Mouse (Mus musculus): Measurements from ENCODE around the gene Atxn7. TPM values are rescaled to one million over a fixed set of nuclear protein-coding genes. Genes with fewer than 3 reads are reported as not detected.
"Not testable (repeated sequence)": the region's sequence is repeated elsewhere in the genome, so short reads cannot be mapped to it uniquely, and the experiment has no call there.

Gene Atxn7
- total RNA-seq, 4 experiments from 2014 or later = 26.4 to 33.7 (median 29.2) TPM

DNA sequence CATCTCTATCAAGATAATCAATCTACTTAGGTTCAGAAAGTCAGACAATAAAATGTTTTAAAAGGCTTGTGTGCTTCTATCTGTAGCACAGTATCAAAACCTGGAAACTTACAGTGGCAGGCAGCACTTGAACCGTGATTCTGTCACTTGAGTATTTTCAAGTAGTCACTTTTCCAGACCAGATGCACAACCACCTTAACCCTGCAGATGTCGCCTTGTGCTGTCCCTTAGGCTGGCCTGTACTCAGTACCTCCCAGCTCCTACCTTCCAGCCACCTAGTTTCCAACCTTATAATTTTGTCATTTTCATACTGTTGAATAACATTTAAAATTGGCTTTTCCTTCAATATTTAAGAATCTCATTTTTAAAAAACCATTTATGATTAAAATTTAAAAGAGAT is 20.9 kb downstream of the Atxn7 start:
- no peak for DNase-seq (ENCODE audit: low spot score in 2 of 2)

DNA sequence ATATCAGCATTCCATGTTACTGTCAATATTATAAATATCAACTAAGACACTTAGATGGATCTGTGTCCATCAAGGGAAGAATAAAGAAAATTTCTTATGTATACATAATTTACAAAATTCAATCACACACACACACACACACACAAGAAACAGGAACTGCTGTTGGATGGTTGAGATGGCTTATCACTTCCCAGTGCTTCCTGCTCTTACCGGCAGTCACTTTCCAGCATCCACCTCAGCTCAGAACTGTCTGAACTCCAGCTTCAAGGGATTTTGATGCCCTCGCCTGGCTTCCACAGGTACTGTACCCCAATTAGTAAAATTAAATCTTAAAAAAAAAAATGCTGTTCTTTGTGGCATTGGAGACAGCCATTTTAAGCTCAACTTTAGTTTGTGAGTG is 27.2 kb downstream of the Atxn7 start:
- no peak for DNase-seq (ENCODE audit: low spot score in 2 of 2)

DNA sequence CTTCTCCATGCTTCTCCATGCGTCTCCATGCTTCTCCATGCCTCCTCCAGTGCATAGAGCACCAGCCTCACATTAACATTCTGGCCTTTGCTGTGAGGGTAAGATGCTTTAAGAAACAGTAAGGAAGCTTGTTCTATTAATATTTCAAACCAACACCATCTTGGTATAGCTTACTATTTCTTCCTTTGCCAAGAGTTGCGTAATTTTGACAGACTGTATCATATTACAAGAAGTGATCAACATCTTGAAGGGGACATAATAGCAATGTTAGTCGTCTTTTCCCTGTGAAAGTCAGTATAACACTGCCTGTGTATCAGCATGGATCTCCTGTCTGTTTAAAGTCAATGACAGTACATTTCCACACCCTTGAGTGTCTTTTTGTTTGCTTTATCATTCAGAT is 29.5 kb downstream of the Atxn7 start:
- DNase-seq (ENCODE audit: low spot score in 2 of 2) = no peak

DNA sequence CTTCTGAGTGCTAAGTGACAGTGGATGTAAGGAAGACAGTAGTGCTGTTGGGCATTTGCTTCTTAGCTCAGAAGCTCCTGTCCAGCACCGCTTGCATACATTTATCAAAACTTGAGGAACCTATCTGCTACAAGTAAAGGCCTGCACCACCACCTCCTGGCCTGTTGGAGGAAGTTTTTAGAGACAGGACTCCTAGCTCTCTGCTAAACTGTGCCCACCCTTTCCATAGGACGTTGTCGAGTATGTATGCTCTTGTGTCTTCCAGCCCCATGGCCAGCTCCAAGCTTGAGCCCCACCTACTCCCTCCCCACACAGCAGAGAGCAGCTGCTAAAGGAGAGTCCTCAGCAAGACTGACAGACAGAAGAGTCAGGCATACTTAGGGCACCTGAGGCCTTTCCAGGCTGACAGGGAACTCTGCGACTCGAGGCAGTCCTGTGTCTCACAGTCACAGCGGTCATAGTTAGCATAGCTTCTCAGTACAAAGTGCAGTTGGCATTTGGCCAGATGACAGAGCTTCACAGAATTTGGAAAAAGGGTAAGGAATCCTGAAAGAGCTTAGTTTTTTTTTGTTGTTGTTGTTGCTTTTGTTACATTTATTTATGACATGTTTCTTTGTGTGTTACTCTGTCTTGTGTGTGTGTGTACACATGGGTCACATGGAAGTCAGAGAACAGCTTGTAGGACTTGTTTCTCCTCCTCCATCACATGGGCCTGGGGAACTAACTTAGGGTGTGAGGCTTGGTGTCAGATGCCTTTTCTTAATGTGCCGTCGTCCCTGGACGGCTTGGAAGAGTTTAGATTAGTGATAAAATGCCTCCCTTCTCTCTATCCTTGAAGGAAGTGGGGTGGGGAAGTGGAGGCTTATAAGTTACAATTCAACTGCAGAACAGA is 34.2 kb downstream of the Atxn7 start:
- DNase-seq (ENCODE audit: low spot score in 2 of 2) = no peak

DNA sequence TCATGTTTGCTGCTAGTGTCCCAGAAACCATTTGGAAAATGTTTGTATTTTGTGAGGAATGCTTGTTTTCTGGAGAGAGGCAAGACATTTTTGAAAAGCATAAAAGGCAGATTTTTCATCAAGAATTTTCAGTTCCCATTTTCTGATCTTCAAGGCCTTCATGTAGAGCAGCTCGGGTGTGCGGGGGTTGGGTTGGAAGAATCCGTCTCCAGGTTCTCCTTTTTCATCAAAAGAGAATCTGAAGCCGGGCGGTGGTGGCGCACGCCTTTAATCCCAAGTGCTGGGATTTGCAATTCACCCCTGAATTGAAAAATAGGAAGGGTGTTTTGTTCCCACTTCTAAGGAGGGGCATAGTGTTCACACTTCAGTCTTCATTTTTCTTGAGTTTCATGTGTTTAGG is 41.5 kb downstream of the Atxn7 start:
- no peak for DNase-seq (ENCODE audit: low spot score in 2 of 2)

DNA sequence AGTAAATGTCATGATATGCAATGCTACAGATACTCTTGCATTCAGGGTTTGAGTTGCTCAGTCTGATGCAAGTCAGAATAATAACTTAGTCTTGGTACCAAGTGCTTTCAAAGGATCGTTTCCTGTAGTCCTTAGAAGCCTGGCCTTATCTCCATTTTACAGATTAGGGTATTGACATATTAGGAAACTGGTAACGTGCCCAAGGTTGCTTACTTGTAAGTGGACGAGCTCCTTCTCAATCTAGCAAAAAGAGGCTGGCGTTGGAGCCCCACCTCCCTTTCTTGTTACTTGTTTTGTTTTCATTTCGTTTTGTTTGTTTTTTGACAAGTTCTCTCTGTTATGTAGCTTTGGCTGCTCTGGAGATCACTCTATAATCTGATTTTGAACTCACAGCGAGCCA is 48.5 kb downstream of the Atxn7 start:
- DNase-seq (ENCODE audit: low spot score in 2 of 2) = no peak

DNA sequence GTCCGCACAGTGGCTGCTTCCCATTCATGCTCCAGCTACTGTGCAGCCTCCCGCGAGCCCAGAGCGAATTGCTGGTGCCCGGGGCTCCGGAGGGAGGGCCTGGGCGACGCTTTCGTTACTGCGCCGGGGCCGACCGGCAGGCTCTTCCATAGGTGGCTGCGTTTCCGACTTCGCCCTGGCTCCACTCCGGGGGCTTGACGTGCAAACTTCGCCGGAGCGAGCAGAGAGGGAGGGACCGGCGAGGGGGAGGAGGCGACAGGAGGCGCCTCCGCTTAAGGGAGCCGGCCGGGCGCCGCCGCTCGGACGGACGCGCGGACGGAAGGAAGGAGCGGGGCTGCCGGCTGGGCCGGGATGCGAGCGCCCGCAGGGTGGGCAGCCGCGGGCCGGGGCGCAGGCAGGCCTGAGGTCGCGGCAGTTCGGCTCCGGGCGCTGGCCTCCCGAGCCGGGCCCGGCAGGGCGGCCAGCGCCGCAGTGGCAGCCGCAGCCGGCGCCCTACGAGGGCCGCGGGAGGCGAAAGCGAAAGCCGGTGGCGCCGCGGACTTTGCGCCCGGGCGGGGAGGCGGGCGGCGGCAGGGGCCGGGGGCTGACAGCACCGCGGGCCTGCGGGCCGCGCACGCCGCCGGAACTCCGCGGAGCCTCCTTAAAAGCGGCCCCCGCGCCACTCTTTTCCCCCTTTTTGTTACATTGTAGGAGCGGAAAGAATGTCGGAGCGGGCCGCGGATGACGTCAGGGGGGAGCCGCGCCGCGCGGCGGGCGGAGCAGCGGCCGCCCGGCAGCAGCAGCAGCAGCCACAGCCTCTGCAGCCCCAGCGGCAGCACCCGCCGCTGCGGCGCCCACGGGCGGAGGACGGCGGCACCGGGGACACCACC is 51.4 kb downstream of the Atxn7 start:
- peak; percentile 74 to 79 for DNase-seq (ENCODE audit: low spot score in 2 of 2)

DNA sequence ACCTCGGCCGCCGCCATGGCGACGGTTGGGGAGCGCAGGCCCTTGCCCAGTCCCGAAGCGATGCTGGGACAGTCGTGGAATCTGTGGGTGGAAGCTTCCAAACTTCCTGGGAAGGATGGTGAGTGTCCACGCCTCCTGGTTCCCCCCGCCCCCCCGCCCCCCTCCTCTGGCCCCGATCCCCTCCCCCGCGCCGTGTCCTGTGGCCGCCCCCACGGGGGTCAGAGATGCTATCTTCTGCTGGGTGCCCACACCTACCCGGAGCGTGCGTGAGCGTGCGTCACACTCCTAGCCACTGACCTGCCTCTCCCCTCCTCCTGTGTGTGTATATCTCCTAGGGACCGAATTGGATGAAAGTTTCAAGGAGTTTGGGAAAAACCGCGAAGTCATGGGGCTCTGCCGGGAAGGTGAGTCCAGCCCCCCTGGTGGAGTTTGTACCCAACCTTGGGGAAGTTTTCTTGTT is 52.0 kb downstream of the Atxn7 start:
- peak in 1 of 2 experiments; percentile 14 for DNase-seq (ENCODE audit: low spot score in 2 of 2)

DNA sequence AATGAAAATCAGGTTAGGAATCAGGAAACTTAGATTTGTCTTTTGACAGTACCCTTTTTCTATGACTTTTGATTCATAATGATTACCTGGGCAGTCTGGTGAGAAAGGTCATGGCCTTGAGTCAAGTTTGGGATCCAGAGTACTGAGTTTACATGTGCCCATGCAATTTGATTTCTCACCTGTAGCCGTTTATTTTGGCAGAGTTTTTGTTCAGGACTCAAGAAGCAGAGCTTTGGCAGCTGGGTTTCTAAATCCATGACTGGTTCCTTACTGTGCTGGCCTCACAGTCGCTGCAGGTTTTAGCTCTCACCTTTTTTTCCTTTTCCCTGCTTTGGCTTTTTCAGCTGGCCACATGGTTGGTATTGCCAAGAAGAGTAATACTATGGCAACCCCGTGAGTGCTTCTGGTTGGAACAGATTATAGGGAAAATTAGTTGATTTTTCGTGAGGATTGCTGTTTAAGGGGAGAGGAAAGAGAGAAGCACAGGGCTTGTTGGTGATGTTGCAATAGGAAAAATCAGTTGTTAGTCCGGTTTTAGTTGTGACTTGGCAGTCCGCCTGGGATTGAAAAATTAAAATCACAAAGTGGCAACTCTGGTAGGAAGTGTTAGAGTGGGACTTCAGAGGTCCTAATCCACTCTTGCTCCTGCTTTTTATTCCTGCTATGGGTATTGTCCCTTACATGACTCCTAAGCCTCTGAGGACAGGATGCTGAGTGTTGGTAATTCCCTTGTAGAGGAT is 53.6 kb downstream of the Atxn7 start:
- no peak for DNase-seq (ENCODE audit: low spot score in 2 of 2)

DNA sequence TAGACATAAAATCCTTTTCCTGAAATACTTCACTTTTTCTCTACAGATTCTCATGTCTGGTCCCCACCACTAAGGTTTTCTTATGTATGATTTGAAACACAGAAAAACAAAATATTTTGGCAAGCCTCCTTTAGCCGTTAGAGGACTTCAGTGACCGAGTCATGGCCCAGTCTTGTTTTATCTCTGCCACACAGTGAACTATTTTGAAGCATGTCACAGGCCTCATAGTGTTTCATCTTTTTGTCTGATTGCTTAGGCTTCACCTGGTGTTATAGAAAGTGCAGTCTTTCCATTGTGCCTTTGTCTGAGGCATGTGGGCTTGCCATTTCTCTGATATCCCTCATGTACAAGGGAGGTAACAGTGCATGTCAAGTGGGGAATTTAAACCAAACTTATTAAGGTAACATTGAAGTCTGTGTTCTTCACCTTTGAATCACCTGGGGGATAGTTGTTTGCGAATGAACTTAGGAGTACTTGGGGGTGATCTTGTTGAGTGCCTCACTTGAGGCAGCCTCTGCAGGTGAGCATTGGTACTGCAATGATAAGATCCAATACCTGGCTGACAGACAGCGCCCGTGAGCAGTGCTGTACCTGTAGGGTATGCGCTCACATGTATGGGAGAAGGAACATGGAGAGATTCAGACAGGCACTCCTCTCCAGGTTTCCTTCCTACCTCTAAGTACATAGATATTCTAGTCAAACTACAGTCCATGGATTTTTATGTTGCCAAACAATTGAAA is 58.1 kb downstream of the Atxn7 start:
- DNase-seq (ENCODE audit: low spot score in 2 of 2) = no peak

DNA sequence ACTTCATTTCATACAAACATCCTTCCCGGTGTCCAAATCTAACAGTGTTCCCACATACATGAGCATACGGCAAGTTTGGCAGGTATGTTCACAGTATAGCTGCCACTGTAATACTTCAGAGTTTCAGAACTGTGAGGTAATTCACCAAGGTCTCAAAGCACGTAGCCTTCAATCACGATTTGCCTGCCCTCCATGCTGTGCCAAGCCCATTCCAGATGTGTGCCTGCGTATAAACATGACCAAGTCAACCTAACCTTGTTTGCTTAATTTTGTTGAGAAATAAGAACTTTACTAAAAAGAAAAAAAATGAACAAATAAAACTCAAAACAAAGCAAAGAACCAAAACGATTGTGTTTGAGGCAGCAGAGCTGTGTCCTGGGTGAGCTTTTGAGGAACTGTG is 60.0 kb downstream of the Atxn7 start:
- no peak for DNase-seq (ENCODE audit: low spot score in 2 of 2)

DNA sequence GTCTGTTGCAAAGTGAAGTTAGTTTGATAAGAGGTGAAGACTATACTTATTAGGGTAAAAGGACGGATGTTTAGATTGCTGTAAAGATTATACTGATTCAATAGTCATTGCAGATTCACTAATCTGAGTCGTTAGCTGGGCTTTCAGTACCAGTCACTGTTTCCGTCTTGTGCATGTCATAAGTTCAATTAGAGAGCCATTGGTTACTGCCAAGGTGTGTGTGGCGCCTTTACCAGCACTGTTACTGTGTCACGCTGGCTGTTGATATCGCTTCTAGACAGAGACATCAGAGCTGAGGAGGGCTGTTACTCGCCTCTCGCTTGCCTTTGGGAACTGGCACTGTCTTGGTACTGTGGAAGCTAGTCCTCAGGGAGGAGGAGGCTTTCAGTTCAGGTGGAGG is 64.6 kb downstream of the Atxn7 start:
- DNase-seq (ENCODE audit: low spot score in 2 of 2) = no peak

DNA sequence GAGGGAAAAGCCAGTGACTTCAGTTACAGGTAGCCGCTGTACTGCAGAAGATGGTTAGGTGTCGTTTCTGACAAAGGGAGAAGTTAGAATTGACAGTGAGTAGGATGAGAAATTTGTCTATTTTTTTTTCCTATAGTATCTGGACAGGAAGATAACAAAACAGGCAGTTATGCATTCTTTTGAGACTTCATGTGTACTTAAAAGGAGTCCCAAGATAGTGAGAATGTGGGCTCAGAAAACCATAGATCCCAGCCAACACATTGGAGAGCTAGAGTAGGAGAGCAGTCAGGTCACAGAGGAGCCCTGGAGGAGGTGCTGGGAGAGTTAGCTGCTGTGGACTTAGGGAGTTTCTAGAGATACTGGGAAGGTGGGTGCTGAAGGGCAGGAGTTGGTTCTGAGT is 69.4 kb downstream of the Atxn7 start:
- DNase-seq (ENCODE audit: low spot score in 2 of 2) = no peak

DNA sequence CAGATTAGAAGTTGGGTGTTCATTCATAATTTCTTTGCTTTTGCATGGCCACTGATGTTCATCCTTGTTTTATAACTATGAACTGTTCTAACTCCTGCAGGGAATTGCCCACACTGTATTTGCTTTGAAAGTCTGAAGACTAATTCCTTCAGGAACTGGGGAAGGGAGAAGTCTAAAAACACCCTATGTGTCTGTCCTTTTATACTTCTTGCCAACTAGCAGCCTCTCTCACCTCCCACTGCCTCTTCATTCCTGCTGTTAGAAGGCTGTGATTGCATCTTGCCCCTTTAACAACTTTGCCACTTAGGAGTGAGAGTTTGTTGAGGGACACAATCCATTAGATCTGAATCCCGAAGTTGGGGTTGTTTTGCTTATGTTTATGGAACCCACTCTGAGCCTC is 71.6 kb downstream of the Atxn7 start:
- DNase-seq (ENCODE audit: low spot score in 2 of 2) = no peak

DNA sequence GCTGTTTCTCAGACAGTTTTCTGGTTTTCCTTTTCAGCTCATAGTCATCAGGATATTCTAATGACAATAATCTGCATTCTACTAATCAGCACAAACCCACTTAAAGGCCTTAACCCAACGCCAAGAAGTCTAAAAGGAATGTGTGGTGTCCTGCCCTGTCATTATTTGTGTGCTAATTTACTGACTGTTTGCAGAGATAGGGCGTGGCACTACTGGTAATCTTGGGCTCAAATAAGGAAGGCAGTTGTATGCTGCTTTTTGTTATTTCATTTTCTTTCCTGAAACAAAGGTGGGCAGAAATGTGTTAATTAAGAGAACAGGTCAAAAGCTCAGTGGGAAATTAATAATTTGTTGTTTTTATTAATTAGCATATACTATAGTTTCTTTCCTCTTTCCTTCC is 75.1 kb downstream of the Atxn7 start:
- no peak for DNase-seq (ENCODE audit: low spot score in 2 of 2)

DNA sequence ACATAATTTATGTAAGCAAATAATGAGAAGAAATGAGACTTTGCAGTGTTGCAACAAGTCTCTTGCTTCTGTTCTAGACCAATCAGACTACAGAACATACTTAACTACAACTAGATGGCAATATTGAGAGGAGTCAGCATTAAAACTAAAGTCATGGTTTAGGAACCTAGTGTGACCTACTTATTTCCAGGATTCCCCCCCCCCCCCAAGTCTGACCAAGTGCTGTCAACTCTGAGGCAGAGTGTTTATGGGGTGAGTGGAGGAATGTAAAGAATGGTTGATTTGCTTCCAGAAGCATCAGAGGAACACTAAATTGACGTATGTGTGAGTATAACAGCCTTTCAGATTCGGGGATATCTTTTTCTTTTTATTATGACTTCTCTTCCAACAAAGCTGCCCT is 77.0 kb downstream of the Atxn7 start:
- no peak for DNase-seq (ENCODE audit: low spot score in 2 of 2)

DNA sequence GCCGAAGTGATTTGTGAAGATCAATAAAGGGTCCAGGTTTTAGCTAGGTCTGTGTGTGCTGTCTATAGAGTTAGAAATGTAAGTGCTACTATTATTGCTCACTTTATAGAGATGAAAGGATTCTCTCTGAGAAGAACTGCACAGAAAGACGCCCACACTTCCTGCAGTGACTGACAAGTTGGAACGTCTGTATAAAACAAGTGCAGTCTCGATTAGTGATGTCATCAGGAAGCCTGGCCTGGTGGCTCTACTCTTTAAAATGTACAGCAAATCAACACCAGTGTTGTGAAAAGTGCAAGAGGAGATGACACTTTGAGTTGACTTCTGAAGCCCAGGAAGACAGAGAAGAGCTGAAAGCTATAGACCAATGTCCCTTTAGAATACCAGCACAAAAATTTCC is 81.1 kb downstream of the Atxn7 start:
- peak in 1 of 2 experiments; percentile 13 for DNase-seq (ENCODE audit: low spot score in 2 of 2)

DNA sequence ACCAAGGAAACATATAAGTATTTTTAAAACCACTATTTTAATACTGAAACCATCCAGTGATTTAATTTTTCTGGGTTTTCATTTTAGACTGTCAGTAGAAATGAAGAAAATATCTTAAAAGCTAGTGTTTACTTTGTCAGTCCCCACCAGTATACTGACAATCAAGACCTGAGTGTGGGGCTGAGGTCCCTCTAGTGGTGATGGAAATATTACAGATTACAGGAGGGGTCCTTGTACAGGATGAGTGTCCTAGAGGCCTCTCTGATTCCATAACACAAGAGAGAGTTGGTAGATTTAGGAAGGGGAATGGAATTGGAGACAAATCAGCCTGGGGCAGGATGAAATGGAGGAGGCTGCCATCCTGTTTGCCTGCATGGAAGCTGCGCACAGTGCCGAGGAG is 93.1 kb downstream of the Atxn7 start:
- DNase-seq (ENCODE audit: low spot score in 2 of 2) = no peak

DNA sequence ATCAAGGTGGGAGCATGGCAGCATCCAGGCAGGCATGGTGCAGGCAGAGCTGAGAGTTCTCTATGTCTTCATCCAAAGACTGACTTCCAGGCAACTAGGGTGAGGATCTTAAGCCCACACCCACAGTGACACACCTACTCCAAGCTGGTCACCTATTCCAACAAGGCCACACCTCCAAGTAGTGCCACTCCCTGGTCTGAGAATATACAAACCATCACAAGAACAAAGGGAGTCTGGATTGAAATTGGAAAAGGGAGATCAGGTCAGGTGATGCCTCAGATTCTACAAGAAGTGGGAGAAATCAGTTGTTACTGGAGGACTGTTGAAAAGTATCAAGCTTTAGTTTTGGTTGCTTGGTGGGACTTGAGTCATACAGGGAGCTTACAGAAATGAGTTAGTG is 98.4 kb downstream of the Atxn7 start:
- DNase-seq (ENCODE audit: low spot score in 2 of 2) = not testable (repeated sequence)

DNA sequence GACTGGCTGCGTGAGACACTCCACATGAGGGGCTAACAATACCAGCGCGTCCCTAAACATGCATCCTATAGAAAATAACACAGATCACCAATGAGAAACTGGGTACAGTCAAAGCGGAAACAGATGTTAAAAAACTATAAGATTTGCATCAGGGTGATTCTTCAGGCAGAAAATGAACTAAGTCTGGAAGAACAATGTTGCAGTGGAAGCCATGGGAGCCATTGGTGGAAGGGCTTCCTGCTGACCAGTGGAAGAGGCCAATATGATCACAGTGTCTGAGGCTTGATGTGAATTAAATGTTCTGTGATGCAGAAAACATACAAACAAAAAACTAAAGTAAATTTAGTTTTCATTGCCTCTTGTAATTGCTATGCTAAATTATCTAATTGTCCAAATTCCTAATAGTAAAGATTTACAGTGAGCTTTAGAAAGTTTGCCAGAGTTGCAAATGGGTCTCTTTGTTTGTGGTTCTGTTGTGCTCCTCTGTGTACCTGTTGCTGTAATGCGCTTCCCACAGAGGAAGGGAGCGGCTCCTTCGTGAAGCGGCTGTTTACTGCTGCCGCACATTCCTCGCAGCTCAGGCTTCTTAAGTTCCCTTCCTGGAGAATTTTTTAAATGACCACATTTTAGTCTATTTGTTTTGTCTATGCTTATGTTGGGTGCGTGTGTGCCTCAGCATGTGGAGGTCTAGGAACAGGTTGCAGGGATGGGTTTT is 101.4 kb downstream of the Atxn7 start:
- no peak for DNase-seq (ENCODE audit: low spot score in 2 of 2)
